Mouse (Mus musculus) ovary, postnatal 10 days (tissue): Measurements from ENCODE around the gene Pcbp3.
"Not testable (repeated sequence)": the region's sequence is repeated elsewhere in the genome, so short reads cannot be mapped to it uniquely, and the experiment has no call there.

ENCODE experiments used
- DNase-seq: peaks from one replicate; pipeline ENCODE4 v3.0.0; 2022; ENCODE audit warnings: low spot score

The Pcbp3 gene

GRCm38 (mm10) chr10:76798751-76799585 lies 162.7 kb downstream of the Pcbp3 start:
- no peak for DNase-seq

- no peak for DNase-seq
These were observed 167.6 kb downstream of the Pcbp3 start for GRCm38 (mm10) chr10:76794102-76794501.

- DNase-seq, result no peak
These were observed 170.2 kb downstream of the Pcbp3 start for GRCm38 (mm10) chr10:76791475-76791874.

- no peak for DNase-seq
These were observed 171.8 kb downstream of the Pcbp3 start for GRCm38 (mm10) chr10:76789885-76790284.

- no peak for DNase-seq
These were observed 176.4 kb downstream of the Pcbp3 start for GRCm38 (mm10) chr10:76785312-76785711.

GRCm38 (mm10) chr10:76779225-76779624 lies 182.5 kb downstream of the Pcbp3 start:
- no peak for DNase-seq

GRCm38 (mm10) chr10:76771624-76772023 lies 190.1 kb downstream of the Pcbp3 start:
- DNase-seq, result no peak

- DNase-seq, result no peak
These were observed 190.6 kb downstream of the Pcbp3 start for GRCm38 (mm10) chr10:76771086-76771485.

GRCm38 (mm10) chr10:76769581-76769980 lies 192.1 kb downstream of the Pcbp3 start:
- no peak for DNase-seq

- no peak for DNase-seq
These were observed 195.5 kb downstream of the Pcbp3 start for GRCm38 (mm10) chr10:76766196-76766595.

- DNase-seq, result no peak
These were observed 196.8 kb downstream of the Pcbp3 start for GRCm38 (mm10) chr10:76764927-76765326.

GRCm38 (mm10) chr10:76763016-76763415 lies 198.7 kb downstream of the Pcbp3 start:
- no peak for DNase-seq

GRCm38 (mm10) chr10:76762411-76762810 lies 199.3 kb downstream of the Pcbp3 start:
- no peak for DNase-seq

GRCm38 (mm10) chr10:76759878-76760277 lies 201.8 kb downstream of the Pcbp3 start:
- DNase-seq, result no peak

- DNase-seq, result no peak
These were observed 208.0 kb downstream of the Pcbp3 start for GRCm38 (mm10) chr10:76753640-76754039.

- DNase-seq, result not testable (repeated sequence)
These were observed 217.4 kb downstream of the Pcbp3 start for GRCm38 (mm10) chr10:76744267-76744666.

- DNase-seq, result no peak
These were observed 224.9 kb downstream of the Pcbp3 start for GRCm38 (mm10) chr10:76736764-76737163.

- DNase-seq, result no peak
These were observed 226.7 kb downstream of the Pcbp3 start for GRCm38 (mm10) chr10:76734979-76735378.

GRCm38 (mm10) chr10:76733677-76734068 lies 228.0 kb downstream of the Pcbp3 start:
- no peak for DNase-seq

GRCm38 (mm10) chr10:76732881-76733676 lies 228.6 kb downstream of the Pcbp3 start:
- peak; percentile 73 for DNase-seq

GRCm38 (mm10) chr10:76732391-76732790 lies 229.3 kb downstream of the Pcbp3 start:
- no peak for DNase-seq

GRCm38 (mm10) chr10:76731621-76732239 lies 230.0 kb downstream of the Pcbp3 start:
- DNase-seq, result no peak
